Mouse (Mus musculus) small intestine, adult 2 months (tissue): ENCODE data around the gene Acly. TPM values are rescaled to one million over a fixed set of nuclear protein-coding genes. Genes with fewer than 3 reads are reported as not detected.

Source experiments
- H3K27ac ChIP-seq: fragments of 200-500 bp; 2 replicates; pipeline ENCODE4 v1.5.1; 2012; ENCODE audit warnings: low read depth, low read length, control low read depth, inconsistent platforms; ENCODE audit not compliant: insufficient read depth
- H3K27me3 ChIP-seq: fragments of 200-500 bp; 2 replicates; pipeline ENCODE4 v1.6.1; 2012; ENCODE audit warnings: mild to moderate bottlenecking, moderate library complexity, low read length, inconsistent platforms; ENCODE audit not compliant: control insufficient read depth, insufficient read depth
- H3K36me3 ChIP-seq: fragments of 200-500 bp; 2 replicates; pipeline ENCODE4 v1.6.1; 2012; ENCODE audit warnings: mild to moderate bottlenecking, low read length, control low read depth, inconsistent platforms; ENCODE audit not compliant: control insufficient read depth, insufficient read depth
- H3K4me1 ChIP-seq: fragments of 200-500 bp; 2 replicates; pipeline ENCODE4 v1.6.1; 2012; ENCODE audit warnings: low read length, inconsistent platforms, mixed read lengths; ENCODE audit not compliant: control insufficient read depth, insufficient read depth, insufficient read length
- H3K4me3 ChIP-seq: fragments of 200-500 bp; 2 replicates; pipeline ENCODE4 v1.5.1; 2012; ENCODE audit warnings: low read depth, mild to moderate bottlenecking, control low read depth, inconsistent platforms, low read length, moderate library complexity
- CTCF ChIP-seq: fragments of 200-500 bp; IDR thresholded peaks from 2 replicates; pipeline ENCODE4 v1.5.1; 2012; ENCODE audit warnings: low read depth, mild to moderate bottlenecking, control low read depth, inconsistent platforms, low read length, moderate library complexity, mixed read lengths; ENCODE audit not compliant: insufficient replicate concordance, insufficient read length; ENCODE audit errors: extremely low read depth
- POLR2A ChIP-seq: fragments of 200-500 bp; IDR thresholded peaks from 2 replicates; pipeline ENCODE4 v1.6.1; 2012; ENCODE audit warnings: low read depth, mild to moderate bottlenecking, control low read depth, inconsistent platforms, low read length, moderate library complexity
- WGBS: fragments of 180-500 bp; shearing (Covaris S2); methylation state at CpG from one replicate; pipeline ENCODE4 v1.1.7; 2018; 5-methylcytosine and 5-hydroxymethylcytosine counted together
- polyA plus RNA-seq: library from polyadenylated mRNA; depleted of rRNA; stranded (reverse); fragments of >200 nt; gene quantifications from 2 replicates; pipeline ENCODE4 v1.2.3, GENCODE M21; 2012

Acly gene
- polyA plus RNA-seq, 1 experiment: 21.7 TPM

GRCm38 (mm10) chr11:100441797-100442196, 86.0 kb downstream of the Acly start, which contains the start of the genes Nt5c3b and Klhl10:
Gene Nt5c3b, minus strand, starts transcription at chr11:100441808.
Gene Klhl10, plus strand, starts transcription at chr11:100441917.
- no peak within 1 kb of the TSS for H3K27ac ChIP-seq
- H3K4me3 ChIP-seq: peak within 1 kb of the TSS; percentile 74
- 86% methylated on average over 8 of the region's 8 CpGs for WGBS

GRCm38 (mm10) chr11:100440691-100441522, 86.9 kb downstream of the Acly start:
- H3K4me1 ChIP-seq: peaks cover 4% of the 10 kb centered on the region; the same call in 1 of the 2 replicates
- 2% methylated on average over 51 of the region's 52 CpGs for WGBS
- peak overlapping the region; percentile 74 for H3K4me3 ChIP-seq
- peak; percentile 67 for TF ChIP-seq POLR2A
- no peak for TF ChIP-seq CTCF
- H3K36me3 ChIP-seq: no peaks in the 10 kb centered on the region
- no peaks in the 10 kb centered on the region for H3K27me3 ChIP-seq
- no peak overlapping the region for H3K27ac ChIP-seq

More at GRCm38 (mm10) chr11:100441797-100442196, 86.0 kb downstream of the Acly start, which contains the start of the genes Nt5c3b and Klhl10:
- no peak for TF ChIP-seq CTCF
- no peak for TF ChIP-seq POLR2A
- Histone ChIP-seq H3K36me3 (no peaks in the 10 kb centered on the region), H3K27me3 (no peaks in the 10 kb centered on the region), H3K4me1 (peaks cover 4% of the 10 kb centered on the region; the same call in 1 of the 2 replicates)

GRCm38 (mm10) chr11:100437901-100438300, 89.9 kb downstream of the Acly start:
- no peaks in the 10 kb centered on the region for H3K27me3 ChIP-seq
- peaks cover 4% of the 10 kb centered on the region; the same call in 1 of the 2 replicates for H3K4me1 ChIP-seq
- no peaks in the 10 kb centered on the region for H3K36me3 ChIP-seq
- 85% methylated on average over 1 of the region's 1 CpGs for WGBS
- TF ChIP-seq CTCF (no peak), POLR2A (no peak)
- H3K27ac ChIP-seq: no peak overlapping the region
- no peak overlapping the region for H3K4me3 ChIP-seq

- WGBS: 81% methylated on average over 9 of the region's 9 CpGs
- Histone ChIP-seq H3K27ac (no peak overlapping the region), H3K27me3 (no peaks in the 10 kb centered on the region), H3K4me1 (peaks cover 4% of the 10 kb centered on the region; the same call in 1 of the 2 replicates), H3K4me3 (no peak overlapping the region), H3K36me3 (no peaks in the 10 kb centered on the region)
- TF ChIP-seq POLR2A (no peak), CTCF (no peak)
These were observed 92.0 kb downstream of the Acly start for GRCm38 (mm10) chr11:100435678-100436246.

GRCm38 (mm10) chr11:100432002-100432401, 95.8 kb downstream of the Acly start:
- Histone ChIP-seq H3K27ac (no peak overlapping the region), H3K4me1 (no peaks in the 10 kb centered on the region), H3K27me3 (no peaks in the 10 kb centered on the region), H3K36me3 (no peaks in the 10 kb centered on the region), H3K4me3 (no peak overlapping the region)
- WGBS: 87% methylated on average over 5 of the region's 5 CpGs
- TF ChIP-seq POLR2A (no peak), CTCF (no peak)

GRCm38 (mm10) chr11:100430052-100430451, 97.7 kb downstream of the Acly start:
- Histone ChIP-seq H3K4me1 (no peaks in the 10 kb centered on the region; the same call in 1 of the 2 replicates), H3K36me3 (no peaks in the 10 kb centered on the region), H3K27ac (peak overlapping the region; percentile 12), H3K4me3 (no peak overlapping the region), H3K27me3 (no peaks in the 10 kb centered on the region)
- no peak for TF ChIP-seq CTCF
- no peak for TF ChIP-seq POLR2A
- 87% methylated on average over 7 of the region's 7 CpGs for WGBS
